Mouse (Mus musculus) testis, adult 2 months (tissue): ENCODE measurements around the gene Eml1. TPM values are rescaled to one million over a fixed set of nuclear protein-coding genes. Genes with fewer than 3 reads are reported as not detected.

ENCODE experiments used
- H3K27ac ChIP-seq: fragments of 200-500 bp; 2 replicates; pipeline ENCODE4 v1.5.1; 2012; ENCODE audit warnings: low read depth, low read length; ENCODE audit not compliant: control insufficient read depth, insufficient read depth
- H3K27me3 ChIP-seq: fragments of 200-500 bp; 2 replicates; pipeline ENCODE4 v1.6.1; 2012; ENCODE audit warnings: mild to moderate bottlenecking, low read length, moderate library complexity; ENCODE audit not compliant: control insufficient read depth, insufficient read depth
- H3K36me3 ChIP-seq: fragments of 200-500 bp; 2 replicates; pipeline ENCODE4 v1.6.1; 2012; ENCODE audit warnings: mild to moderate bottlenecking, low read length; ENCODE audit not compliant: control insufficient read depth, insufficient read depth
- H3K4me1 ChIP-seq: fragments of 200-500 bp; 2 replicates; pipeline ENCODE4 v1.6.1; 2012; ENCODE audit warnings: low read length; ENCODE audit not compliant: control insufficient read depth, insufficient read depth
- H3K4me3 ChIP-seq: fragments of 200-500 bp; 2 replicates; pipeline ENCODE4 v1.5.1; 2012; ENCODE audit warnings: low read depth, mild to moderate bottlenecking, low read length, moderate library complexity, mixed read lengths; ENCODE audit not compliant: control insufficient read depth
- CTCF ChIP-seq: fragments of 200-500 bp; IDR thresholded peaks from 2 replicates; pipeline ENCODE4 v1.5.1; 2012; ENCODE audit warnings: low read depth, mild to moderate bottlenecking, inconsistent platforms, low read length, moderate library complexity; ENCODE audit not compliant: control insufficient read depth, insufficient read depth, insufficient replicate concordance
- POLR2A ChIP-seq: fragments of 200-500 bp; IDR thresholded peaks from 2 replicates; pipeline ENCODE4 v1.6.1; 2012; ENCODE audit warnings: low read depth, mild to moderate bottlenecking, inconsistent platforms, low read length, moderate library complexity; ENCODE audit not compliant: control insufficient read depth
- polyA plus RNA-seq: library from polyadenylated mRNA; depleted of rRNA; stranded (reverse); fragments of >200 nt; gene quantifications from 2 replicates; pipeline ENCODE4 v1.2.3, GENCODE M21; 2012

Eml1 gene
- polyA plus RNA-seq, 1 experiment, result 4.0 TPM

DNA sequence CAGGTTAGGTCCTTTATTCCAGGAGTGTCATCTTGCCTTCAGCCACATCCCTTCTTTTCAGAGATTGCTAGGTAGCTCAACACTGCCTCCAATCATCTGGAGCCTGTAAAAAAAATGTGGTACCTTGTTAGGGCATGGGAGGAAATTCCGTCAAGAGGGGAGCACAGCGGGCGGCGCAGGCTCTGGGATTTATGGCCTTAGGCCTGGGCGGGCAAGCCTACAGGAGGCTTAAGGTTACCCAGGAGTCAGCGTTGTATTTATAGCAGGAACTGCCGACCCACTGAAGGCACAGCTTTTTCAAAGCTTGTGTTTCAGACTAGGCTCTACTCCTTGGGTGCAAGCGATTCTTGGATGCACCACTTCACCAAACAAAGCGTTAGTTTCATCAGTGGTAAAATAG is 2.9 kb downstream of the Eml1 start:
- TF ChIP-seq CTCF (no peak), POLR2A (no peak)
- Histone ChIP-seq H3K27ac (no peak overlapping the region), H3K27me3 (no peaks in the 10 kb centered on the region), H3K4me3 (no peak overlapping the region), H3K4me1 (no peaks in the 10 kb centered on the region), H3K36me3 (no peaks in the 10 kb centered on the region)

DNA sequence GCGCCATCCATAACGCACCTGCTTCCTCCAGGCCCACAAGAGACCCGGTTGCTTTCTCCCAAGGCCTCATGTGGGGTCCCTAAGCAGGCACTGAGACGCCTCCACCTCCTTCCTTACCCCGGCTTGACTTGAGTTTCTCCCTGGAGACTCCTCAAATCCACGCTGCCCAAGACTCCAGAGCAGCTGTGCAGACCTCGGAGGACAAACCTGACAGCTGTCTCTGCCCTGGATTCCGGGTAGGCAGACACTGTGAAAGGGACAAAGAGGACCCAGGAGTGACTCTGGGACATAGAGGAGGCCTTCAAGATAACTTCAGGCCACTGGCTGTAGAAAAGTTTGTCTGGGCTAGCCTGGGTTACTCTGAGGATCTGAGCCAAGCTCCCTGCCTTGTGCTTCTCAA is 3.9 kb downstream of the Eml1 start:
- no peak for TF ChIP-seq CTCF
- no peak for TF ChIP-seq POLR2A
- H3K4me3 ChIP-seq, result no peak overlapping the region
- H3K27me3 ChIP-seq, result no peaks in the 10 kb centered on the region
- H3K4me1 ChIP-seq, result no peaks in the 10 kb centered on the region
- H3K27ac ChIP-seq, result no peak overlapping the region
- H3K36me3 ChIP-seq, result no peaks in the 10 kb centered on the region

DNA sequence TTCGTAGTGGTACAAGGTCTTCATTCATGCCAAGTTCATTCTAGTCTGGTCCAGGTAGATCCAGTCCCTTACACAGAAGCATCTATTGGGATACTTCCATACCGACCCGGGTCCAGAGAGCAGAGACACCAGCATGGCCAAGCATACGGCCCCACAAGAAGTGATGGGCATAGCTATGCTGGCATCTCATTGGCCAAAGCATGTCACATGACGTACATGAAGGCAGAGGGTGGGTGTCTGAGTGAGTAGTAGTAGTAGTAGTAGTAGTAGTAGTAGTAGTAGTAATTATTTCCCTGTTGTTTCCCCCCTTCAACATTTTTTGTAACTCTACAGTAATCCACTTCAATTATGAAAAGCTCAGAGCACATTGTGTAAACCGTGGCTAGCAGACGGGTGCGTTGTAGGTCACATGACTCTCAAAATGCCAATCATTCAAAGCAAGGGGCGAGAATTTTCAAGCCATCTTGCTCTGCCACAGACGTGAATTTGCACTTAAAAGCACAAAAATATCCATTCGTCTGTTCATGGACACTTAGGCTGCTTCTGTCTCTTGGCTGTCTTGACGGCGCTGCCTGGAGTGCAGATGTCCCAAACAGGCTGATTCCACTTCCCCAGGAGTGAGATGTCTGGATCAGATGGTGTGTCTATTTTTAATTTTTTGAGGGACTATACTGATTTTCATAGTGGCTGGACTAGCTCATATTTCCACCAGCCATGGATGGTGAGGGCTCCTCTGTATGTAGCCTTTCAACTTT is 7.8 kb downstream of the Eml1 start:
- Histone ChIP-seq H3K36me3 (no peaks in the 10 kb centered on the region), H3K4me1 (no peaks in the 10 kb centered on the region), H3K4me3 (no peak overlapping the region), H3K27ac (no peak overlapping the region), H3K27me3 (no peaks in the 10 kb centered on the region)
- no peak for TF ChIP-seq POLR2A
- no peak for TF ChIP-seq CTCF

DNA sequence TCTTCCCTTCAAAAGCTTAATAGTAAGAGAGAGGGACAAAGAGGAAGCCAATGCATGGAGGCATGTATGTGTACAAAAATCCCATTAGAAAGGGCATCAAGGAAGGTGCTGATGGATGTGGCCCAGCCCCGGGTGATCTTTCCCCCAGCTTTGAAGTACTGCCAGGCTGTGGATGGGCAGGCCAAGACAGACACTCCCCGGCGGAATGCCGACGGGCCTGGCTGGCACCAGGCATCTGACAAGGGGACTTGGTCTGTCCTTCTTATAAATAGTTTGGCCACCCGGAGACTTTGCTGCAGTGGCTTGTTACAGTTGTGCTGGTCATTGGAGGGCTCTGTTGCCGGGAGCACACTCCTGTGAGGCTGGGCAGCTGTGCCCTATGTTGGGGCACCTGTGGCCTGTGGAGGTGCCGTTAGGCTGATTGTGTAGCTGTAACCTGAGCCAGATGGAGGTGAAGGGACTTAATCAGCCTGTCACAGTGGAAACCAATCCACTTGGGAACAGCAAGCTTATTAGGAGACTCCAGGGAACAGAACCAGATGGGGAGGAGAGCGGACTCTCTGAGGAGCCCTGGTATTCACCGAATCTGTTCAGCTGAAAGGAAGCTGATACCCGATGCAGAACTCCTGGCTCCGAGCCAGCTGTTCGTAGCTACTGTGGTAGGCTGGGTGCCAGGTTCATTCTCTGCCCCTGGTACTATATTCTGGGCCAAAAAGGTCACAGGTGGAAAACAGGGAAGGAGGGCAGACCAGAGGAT is 15.9 kb downstream of the Eml1 start:
- H3K36me3 ChIP-seq, result no peaks in the 10 kb centered on the region
- no peak overlapping the region for H3K27ac ChIP-seq
- no peak overlapping the region for H3K4me3 ChIP-seq
- peaks cover 3% of the 10 kb centered on the region; the same call in 1 of the 2 replicates for H3K4me1 ChIP-seq
- no peak for TF ChIP-seq POLR2A
- no peak for TF ChIP-seq CTCF
- H3K27me3 ChIP-seq, result no peaks in the 10 kb centered on the region

DNA sequence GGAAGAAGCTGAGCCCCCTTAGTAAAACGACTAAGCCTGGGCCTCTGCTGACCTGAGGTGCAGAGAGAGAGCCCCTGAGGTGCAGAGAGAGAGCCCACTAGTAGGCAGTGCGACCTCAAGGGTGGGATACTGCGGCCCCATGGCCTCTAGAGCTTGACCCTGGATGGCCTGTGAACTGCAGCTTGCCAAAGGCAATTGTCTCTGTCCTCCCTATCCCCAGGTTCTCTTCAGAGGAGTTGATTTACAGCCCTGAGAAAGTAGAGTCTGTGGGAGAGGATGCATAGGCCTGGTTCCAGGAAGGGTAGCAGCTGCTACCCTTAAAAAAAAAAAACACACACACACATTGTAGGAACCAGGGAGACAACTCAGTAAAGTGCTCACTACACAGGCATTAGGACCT is 19.0 kb downstream of the Eml1 start:
- Histone ChIP-seq H3K4me3 (no peak overlapping the region), H3K27ac (no peak overlapping the region), H3K36me3 (no peaks in the 10 kb centered on the region), H3K27me3 (no peaks in the 10 kb centered on the region), H3K4me1 (peaks cover 3% of the 10 kb centered on the region; the same call in 1 of the 2 replicates)
- TF ChIP-seq CTCF, result no peak

DNA sequence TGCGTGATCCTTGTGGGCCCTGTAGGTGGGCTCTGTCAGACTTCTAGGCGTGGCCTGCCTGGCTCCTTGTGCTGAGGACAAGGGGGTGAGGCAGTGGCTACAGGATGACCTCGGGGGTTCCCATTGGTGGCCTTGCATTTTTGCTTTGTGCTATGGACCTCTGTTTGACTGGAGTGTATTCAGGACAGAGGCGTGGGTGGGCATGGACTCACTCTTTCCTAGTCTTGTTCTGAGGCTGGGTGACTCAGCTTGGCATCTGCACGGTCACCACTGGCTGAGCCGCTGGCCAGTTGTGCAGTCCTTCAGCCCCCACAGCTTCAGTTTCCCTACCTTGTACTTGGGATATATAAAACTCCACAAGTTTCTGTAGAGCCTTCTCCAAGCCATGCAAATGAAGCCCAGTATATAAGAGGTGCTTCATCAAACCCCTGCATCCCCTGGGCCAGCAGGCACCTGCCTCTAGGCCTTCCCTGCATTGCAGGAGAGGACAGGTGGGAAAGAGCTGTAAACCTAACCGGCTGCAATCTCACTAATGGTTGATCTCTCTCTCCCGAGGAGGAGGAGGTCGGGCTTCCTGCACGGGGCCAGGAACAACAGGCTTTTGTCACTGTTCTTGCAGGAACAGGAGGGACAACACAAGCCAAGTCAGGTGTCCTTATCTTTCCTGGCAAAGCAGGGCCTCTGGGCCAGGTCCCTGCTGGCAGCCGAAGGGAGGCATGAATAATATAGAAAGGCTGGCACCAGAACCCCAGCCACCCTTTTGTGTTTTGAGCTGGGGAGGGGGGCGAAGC is 21.7 kb downstream of the Eml1 start:
- Histone ChIP-seq H3K27me3 (no peaks in the 10 kb centered on the region), H3K4me1 (peaks cover 3% of the 10 kb centered on the region; the same call in 1 of the 2 replicates), H3K27ac (no peak overlapping the region), H3K36me3 (no peaks in the 10 kb centered on the region), H3K4me3 (no peak overlapping the region)
- TF ChIP-seq CTCF (no peak), POLR2A (no peak)

DNA sequence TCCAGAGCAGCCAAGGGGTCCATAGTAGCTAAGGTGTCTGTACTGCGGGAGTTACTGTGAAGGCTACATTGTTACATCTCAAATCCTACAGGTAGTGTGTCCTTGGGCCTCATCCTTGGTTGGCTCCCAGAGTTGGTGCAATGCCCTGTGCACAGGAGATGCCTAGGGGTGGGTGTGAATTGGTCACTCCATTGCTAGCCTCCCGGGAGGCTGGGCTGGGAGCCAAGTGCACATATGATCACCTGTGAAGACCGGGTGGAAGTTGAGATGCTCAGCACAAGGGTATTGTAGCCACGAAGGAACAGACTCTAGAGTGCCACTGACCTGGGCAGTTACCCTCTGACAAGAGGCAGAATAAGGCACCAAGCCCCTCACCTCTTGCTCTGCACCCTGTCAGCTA is 22.3 kb downstream of the Eml1 start:
- no peak for TF ChIP-seq CTCF
- TF ChIP-seq POLR2A, result no peak
- no peak overlapping the region for H3K27ac ChIP-seq
- no peak overlapping the region for H3K4me3 ChIP-seq

More for the DNA sequence above, 22.3 kb downstream of the Eml1 start:
- no peaks in the 10 kb centered on the region for H3K27me3 ChIP-seq
- no peaks in the 10 kb centered on the region for H3K36me3 ChIP-seq
- no peaks in the 10 kb centered on the region for H3K4me1 ChIP-seq
